Mouse (Mus musculus): ENCODE data around the gene Il31.

DNA sequence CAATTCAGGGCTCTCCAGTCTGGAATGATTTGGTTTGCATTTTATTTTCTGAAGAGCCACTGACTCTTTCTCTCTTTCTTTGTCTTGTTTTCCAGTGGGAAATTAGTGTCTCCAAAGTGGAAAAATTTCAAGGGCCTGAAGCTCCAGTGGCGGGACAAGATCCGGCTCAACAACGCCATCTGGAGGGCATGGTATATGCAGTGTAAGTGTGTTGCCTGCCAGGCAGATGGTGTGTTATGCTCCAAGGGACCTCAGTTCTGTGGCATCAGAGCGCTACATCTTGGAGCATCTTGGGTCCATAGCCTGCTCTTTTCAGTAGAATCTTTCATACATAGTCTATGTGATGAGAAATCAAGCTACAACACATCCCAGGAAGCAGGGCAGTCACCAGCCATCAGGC is 49.3 kb downstream of the Il31 start:
- TF ChIP-seq CTCF (IDR thresholded peaks at IDR 0.05; ENCODE audit: borderline replicate concordance, extremely low read depth, insufficient read depth, insufficient read length), result peak; percentile 40; the same call in 1 of the 2 replicates
- TF ChIP-seq POLR2A (IDR thresholded peaks at IDR 0.05; ENCODE audit: borderline replicate concordance, extremely low read depth, insufficient read depth, insufficient read length, poor library complexity, severe bottlenecking), result no peak

Measured in brain, embryonic 14.5 days (tissue).